Mouse (Mus musculus) cerebellum, postnatal 14 days (tissue): ENCODE results near the gene Adamts12.

Experiments
- DNase-seq, 2 experiments: peaks; one replicate each; pipeline ENCODE4 v3.0.0; 2021; ENCODE audit warnings: mixed read lengths in 2 of 2

Adamts12 gene

GRCm38 (mm10) chr15:11082961-11083569, 18.5 kb downstream of the Adamts12 start:
- DNase-seq = no peak

DNA sequence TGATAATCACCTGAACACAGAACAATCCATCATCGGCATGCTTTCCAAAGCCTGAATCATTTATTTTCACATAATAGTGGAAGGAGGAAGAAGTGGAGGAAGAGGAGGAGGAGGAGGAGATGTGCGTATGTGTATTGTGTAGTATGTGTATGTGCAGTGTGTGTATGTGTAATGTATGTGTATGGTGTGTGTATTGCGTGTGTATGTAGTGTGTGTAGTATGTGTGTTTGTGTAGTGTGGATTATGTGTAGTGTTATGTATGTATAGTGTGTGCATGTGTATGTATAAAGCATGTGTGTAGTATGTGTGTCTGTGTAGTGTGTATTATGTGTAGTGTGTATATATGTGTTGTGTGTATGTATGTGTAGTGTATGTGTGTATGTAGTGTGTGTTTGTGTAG, 19.1 kb downstream of the Adamts12 start:
- no peak for DNase-seq

DNA sequence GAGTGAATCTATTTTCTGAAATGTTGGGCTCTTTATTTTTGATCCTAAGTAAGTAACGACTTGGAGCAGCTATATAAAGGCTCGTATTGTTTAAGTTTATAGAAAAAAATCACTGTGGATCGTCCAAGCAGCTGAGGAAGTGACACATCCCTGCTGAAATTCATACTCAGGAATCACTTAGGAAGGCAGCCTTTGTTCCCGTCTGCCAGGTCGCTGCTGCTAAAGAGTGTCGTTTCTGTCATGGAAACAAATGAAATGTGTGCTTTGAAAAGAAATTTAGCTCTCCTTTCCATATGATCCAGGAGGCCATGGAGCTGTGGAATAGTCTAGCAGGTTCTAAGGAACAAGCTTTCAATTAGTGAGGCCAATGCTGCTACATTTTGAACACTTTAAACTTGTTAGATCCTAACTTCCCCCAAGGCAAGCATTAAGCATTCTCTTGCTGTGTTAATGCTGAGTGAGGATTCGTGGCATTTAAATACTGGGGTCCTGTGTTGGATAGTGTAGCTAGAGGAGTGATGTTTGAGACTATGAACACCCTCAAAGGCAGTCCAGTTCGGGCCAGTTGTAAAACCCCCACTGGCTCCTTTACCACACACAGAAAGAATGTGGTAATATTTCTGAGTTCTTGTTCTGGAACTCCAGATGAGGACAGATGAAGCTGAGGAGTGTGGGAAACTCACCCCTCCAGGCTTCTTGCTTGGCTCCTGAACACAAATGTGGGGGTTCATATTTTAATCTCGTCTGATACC, 19.8 kb downstream of the Adamts12 start:
- no peak for DNase-seq

DNA sequence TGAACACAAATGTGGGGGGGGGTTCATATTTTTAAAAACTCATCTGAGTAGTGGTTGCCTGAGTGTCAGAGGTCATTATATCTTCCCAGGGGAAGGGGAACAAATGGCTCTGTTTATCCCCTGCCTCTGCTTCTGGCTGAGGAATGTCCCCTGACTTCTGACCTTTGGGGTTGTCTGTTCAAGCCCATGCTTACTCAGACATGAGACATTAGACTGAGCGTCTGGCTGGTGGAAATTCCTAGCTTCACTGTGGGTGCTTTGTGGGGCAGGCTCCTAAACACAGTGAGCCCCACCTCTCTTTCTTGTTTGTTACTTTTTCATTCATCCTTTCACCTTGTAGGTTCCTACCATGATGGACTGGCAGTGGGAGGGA, 20.4 kb downstream of the Adamts12 start:
- no peak for DNase-seq

DNA sequence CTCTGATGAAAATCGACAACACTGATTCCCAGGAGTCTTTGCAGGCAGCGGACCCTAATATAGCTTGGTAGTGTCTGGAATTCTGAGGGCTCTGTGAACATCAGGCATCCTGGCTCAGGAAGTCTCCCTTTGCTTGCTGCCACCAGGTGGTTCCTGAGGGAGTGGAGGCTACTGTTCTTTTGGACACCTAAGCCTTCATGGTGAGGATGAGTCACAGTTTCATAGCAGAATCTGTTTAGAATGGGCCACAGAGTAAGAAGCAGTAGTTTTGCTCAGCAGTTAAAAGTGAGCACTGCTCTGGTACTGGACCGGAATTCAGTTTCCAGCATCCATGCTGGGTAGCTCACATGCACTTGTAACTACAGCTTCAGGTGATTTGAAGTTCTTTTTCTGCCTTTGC, 24.9 kb downstream of the Adamts12 start:
- no peak for DNase-seq

DNA sequence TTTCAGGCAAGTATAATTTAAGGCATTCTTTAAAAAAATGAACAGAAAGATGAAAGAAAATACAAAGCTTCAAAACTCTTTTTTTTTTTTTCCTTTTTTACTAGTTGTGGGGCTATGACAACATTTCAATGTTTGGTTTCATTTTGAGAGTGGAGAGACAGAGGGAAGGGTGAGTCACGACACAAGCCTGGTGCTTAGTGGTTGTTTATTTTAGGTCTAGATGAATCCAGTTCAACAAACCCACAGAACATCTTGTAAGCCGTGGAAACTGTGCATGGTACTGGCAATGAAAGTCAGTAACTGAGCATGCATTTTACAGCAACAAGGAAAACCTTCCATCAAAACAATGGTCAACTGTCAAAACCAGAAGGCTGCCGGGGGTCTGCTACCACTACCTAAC, 31.0 kb downstream of the Adamts12 start:
- DNase-seq = no peak

GRCm38 (mm10) chr15:11097967-11098702, 33.5 kb downstream of the Adamts12 start:
- peak; percentile 6 to 8 for DNase-seq

DNA sequence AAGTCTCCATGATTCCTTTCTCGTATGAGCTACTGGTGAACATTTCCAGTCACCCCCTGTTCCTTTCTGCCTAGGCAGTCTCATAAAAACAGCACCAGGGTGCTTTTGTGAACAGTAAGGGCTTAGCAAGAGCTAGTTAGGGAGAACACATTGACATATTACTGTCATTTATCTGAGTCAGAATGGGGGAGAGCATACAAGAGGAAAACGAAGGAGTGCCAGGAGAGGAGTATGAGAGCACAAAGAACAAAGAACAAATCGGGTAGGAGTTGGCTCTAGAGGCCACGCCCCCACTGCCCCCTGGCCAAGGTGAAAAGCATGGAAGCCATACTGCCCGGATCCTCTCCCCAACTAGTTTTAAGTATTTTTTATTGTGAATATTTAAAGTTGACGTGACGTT, 34.4 kb downstream of the Adamts12 start:
- no peak for DNase-seq

GRCm38 (mm10) chr15:11100917-11101316, 36.3 kb downstream of the Adamts12 start:
- DNase-seq = no peak

GRCm38 (mm10) chr15:11105101-11105500, 40.5 kb downstream of the Adamts12 start:
- no peak for DNase-seq

- DNase-seq = no peak
These were observed 42.8 kb downstream of the Adamts12 start for GRCm38 (mm10) chr15:11107376-11107775.

DNA sequence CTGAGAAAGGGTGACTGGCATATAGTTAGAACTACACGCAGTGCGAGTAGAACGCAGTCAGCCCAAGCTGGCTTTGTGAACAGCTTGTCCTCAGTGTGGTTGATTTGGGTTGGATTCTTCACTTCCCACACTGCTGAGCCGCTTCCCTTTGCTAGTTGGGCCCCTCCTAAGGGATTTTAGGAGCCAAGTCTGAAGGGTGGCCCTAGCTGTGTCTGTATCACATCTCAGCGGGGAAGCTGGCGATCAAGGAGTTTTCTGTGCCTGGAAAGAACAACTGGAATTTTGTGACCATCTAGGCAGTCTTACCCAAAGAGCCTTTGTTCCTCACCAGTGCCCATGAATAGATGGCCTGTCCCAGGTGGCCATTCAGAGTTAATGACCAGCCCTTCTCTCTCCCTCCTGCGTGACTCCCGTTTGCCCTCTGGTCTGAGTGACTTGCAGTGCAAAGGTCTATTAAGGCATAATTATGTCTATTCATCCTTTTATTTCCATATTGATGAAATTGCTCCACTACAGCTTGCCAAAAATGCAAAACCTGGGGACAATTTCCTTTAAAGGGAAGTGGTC, 50.1 kb downstream of the Adamts12 start:
- no peak for DNase-seq

DNA sequence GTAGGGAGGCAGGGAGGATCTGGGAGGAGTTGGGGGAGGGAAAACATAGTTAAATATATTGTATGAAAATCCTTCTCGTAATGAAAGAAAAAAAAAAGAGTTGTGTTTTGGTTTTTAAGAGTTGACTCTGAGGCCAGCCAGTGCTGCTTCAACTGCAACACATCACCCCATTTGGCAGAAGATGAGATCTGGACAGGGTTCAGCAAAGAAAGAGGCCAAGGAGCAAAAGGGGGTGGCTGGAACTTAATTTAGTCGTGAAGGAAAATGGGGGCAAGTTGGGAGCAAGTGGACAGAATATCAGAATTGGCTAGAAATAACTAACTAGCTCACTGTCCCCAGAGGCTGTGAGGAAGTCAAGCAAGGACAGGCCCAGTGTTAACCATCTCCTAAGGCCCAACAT, 51.7 kb downstream of the Adamts12 start:
- no peak for DNase-seq

DNA sequence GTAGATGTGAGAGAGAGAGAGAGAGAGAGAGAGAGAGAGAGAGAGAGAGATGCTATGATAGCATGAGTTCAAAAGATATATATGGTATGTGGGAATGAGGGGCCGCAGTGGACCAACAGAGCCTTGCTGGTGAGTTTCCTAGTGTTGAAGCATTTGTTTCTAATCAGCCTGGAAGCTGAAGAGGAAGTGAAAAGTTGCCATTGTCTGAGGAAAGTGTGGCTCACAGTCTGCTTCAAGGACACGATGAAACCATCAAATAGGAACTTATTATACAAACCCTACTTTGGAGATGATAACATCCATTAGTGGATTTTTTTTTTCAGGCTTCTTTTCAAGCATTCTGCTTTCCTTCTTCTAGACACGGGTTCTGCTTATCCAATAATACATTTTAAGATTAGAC, 52.3 kb downstream of the Adamts12 start:
- DNase-seq = no peak

- no peak for DNase-seq
These were observed 53.8 kb downstream of the Adamts12 start for GRCm38 (mm10) chr15:11118371-11118770.

DNA sequence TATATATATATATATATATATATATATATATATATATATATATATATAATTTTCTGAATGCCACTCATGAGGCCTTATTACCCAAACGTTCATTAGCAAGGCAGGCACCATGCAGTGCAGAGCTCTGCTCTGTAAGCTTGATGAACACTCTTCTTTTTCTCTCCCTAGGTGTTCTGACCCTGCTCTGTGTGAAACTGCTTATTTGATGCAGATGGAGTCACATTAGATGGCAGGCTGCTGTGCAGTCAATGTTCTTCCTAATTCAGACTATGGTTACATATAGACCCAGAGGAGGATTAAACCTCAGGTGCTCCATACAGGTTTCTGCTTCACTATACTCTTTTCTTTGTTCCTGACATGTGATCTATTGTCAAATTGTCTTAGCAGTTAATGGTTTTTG, 57.1 kb downstream of the Adamts12 start:
- no peak for DNase-seq

- DNase-seq = no peak
These were observed 60.8 kb downstream of the Adamts12 start for GRCm38 (mm10) chr15:11125361-11125760.

DNA sequence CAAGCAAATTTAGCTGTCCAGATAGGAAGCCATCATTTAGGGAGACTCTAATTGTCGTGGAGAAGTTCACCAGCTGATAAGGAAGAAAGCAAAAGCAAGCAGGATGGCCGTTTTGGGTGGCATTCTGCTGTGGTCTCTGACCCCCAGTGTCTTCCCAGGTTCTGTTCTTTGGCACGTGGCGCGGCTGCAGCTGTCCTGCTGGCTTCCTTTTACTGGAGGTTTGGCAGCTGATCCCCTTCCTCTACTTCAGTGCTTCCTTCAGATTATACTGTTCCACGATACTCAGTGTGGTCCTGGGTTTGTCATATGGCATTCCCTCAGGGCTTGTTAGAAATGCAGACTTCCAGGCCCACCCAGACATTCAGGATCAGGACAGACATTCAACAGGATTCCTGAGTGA, 63.9 kb downstream of the Adamts12 start:
- DNase-seq = peak; percentile 15 to 28

- no peak for DNase-seq
These were observed 68.3 kb downstream of the Adamts12 start for GRCm38 (mm10) chr15:11132586-11133558.

DNA sequence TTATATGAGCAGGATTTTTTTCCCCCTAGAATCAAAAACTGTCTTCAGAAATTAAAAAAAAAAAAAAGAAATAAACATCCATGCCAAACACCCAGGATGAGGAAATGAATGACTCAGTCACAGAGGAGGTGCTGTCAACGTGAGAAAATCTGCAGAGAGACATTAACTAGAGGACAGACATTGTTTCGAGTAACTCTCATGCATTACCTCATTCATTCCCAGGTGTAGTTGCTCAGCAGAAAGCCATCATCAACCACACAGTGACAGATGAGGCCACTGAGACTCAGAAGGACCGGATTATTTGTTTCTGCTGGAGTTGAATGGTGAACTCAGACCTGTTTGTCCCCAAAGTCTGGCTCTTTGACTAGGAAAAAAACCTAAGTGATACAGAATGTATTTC, 81.0 kb downstream of the Adamts12 start:
- no peak for DNase-seq

GRCm38 (mm10) chr15:11159386-11159785, 94.8 kb downstream of the Adamts12 start:
- DNase-seq = no peak

DNA sequence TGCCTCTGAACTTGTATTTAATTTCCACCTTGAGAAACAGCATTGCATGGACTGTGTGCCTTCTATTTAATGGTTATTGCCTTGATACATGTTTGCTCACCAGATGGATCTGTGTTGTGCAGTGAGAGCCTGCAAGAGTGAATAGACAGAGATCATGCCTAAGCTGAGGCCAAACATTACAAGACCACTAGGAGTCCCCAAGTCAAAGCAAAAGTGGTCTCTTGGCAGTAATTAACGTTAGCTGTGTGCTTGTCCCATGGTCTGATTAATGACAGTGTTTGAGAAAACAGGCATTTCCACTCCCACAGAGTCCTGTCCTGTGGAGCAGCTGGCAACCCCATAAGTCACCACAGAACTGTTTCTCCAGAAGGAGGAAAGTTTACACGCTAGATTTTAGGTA, 96.2 kb downstream of the Adamts12 start:
- DNase-seq = no peak

DNA sequence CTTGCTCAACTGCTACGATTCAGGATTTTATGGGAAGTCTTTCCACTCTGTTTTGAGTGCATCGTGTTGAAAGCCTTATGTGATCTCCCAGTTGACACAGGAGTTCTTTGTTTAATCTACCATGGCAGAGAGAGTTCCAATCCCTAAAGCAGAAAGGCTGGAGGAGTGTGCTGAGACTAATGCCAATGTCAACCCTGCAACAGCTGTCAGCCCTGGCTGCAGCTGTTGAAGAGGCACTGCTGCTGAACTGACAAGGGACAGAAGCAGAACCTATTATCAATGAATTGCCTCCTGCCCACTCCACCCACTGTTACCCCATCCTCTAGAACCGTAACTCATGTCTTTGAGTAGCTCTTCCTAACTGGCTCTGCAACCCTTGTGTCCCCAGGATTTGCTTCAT, 101.3 kb downstream of the Adamts12 start:
- no peak for DNase-seq
